Mouse (Mus musculus) heart, postnatal 0 days (tissue): ENCODE results near the gene Adcy2. TPM values are rescaled to one million over a fixed set of nuclear protein-coding genes. Genes with fewer than 3 reads are reported as not detected.

Experiments
- ATAC-seq: fragments of 200-750 bp; cut with Nextera tagmentation; 2 replicates; pipeline ENCODE4 v1.8.0; 2017; ENCODE audit warnings: low read depth, moderate number of reproducible peaks, moderate library complexity; ENCODE audit not compliant: insufficient read depth
- DNase-seq: peaks from one replicate; pipeline ENCODE4 v3.0.0-alpha.2; 2016; ENCODE audit warnings: low spot score
- H3K27ac ChIP-seq: fragments of 300-500 bp; sonication (generic); 2 replicates; pipeline ENCODE4 v1.5.1; 2014; ENCODE audit warnings: low read depth, mild to moderate bottlenecking
- H3K27me3 ChIP-seq: fragments of 300-500 bp; sonication (generic); 2 replicates; pipeline ENCODE4 v1.6.1; 2014; ENCODE audit warnings: low read length, mixed read lengths; ENCODE audit not compliant: control insufficient read depth, insufficient read depth
- H3K36me3 ChIP-seq: fragments of 300-500 bp; sonication (generic); replicated peaks from 2 replicates; pipeline ENCODE4 v1.6.1; 2014; ENCODE audit warnings: low read length, mixed read lengths; ENCODE audit not compliant: control insufficient read depth, insufficient read depth
- H3K4me1 ChIP-seq: fragments of 300-500 bp; sonication (generic); 2 replicates; pipeline ENCODE4 v1.6.1; 2014; ENCODE audit warnings: antibody characterized with exemption; ENCODE audit not compliant: control insufficient read depth, insufficient read depth
- H3K4me2 ChIP-seq: fragments of 300-500 bp; sonication (generic); 2 replicates; pipeline ENCODE4 v1.6.1; 2014; ENCODE audit warnings: low read depth, mild to moderate bottlenecking, low read length, moderate library complexity
- H3K4me3 ChIP-seq: fragments of 300-500 bp; sonication (generic); 2 replicates; pipeline ENCODE4 v1.5.1; 2014; ENCODE audit warnings: low read depth, low read length
- H3K9ac ChIP-seq: fragments of 300-500 bp; sonication (generic); replicated peaks from 2 replicates; pipeline ENCODE4 v1.6.1; 2014; ENCODE audit warnings: low read depth, low read length, mixed read lengths
- H3K9me3 ChIP-seq: fragments of 300-500 bp; sonication (generic); replicated peaks from 2 replicates; pipeline ENCODE4 v1.6.1; 2016; ENCODE audit warnings: low read length; ENCODE audit not compliant: control insufficient read depth
- CTCF ChIP-seq: IDR thresholded peaks from 2 replicates; pipeline ENCODE4 v1.5.1; 2016; ENCODE audit warnings: antibody characterized with exemption, control low read depth, low read depth
- EP300 ChIP-seq: IDR thresholded peaks from 2 replicates; pipeline ENCODE4 v1.6.1; 2016; ENCODE audit warnings: antibody characterized with exemption, low read depth
- WGBS: fragments of 180-500 bp; shearing (Covaris S2); extraction: QIAGEN DNeasy Blood & Tissue Kit; methylation state at CpG from one replicate; pipeline ENCODE4 v1.1.7; 2014; 5-methylcytosine and 5-hydroxymethylcytosine counted together
- polyA plus RNA-seq: library from polyadenylated mRNA; unstranded; fragments of >200 nt; fragmentation: Nextera tagmentation; extraction: Ambion mirVana; gene quantifications from 2 replicates; pipeline ENCODE4 v1.2.1, GENCODE M21; 2015
- total RNA-seq: library from RNA; depleted of rRNA; stranded (reverse); fragments of >200 nt; gene quantifications from 2 replicates; pipeline ENCODE4 v1.2.3, GENCODE M21; 2014; ENCODE audit warnings: low replicate concordance

The Adcy2 gene
- total and polyA plus RNA-seq, 2 experiments from 2014 or later = 0.19 to 0.34 TPM

- TF ChIP-seq CTCF (no peak), EP300 (no peak)
- 70% methylated on average over 6 of the region's 6 CpGs for WGBS
Measured at GRCm38 (mm10) chr13:68928469-68928868, 70.9 kb downstream of the Adcy2 start.

GRCm38 (mm10) chr13:68913666-68914288 is 85.6 kb downstream of the Adcy2 start:
- no peaks in the 10 kb centered on the region for H3K27me3 ChIP-seq
- WGBS = 67% methylated on average over 11 of the region's 11 CpGs
- ATAC-seq (no peak), DNase-seq (no peak)
- H3K27ac ChIP-seq = no peak overlapping the region
- no peak overlapping the region for H3K9ac ChIP-seq
- no peaks in the 10 kb centered on the region for H3K9me3 ChIP-seq
- H3K36me3 ChIP-seq = no peaks in the 10 kb centered on the region
- H3K4me1 ChIP-seq = no peaks in the 10 kb centered on the region
- H3K4me2 ChIP-seq = no peak overlapping the region
- TF ChIP-seq CTCF (no peak), EP300 (no peak)
- H3K4me3 ChIP-seq = no peak overlapping the region

More at GRCm38 (mm10) chr13:68928469-68928868, 70.9 kb downstream of the Adcy2 start:
- Histone ChIP-seq H3K4me3 (no peak overlapping the region), H3K36me3 (no peaks in the 10 kb centered on the region), H3K27ac (no peak overlapping the region), H3K27me3 (no peaks in the 10 kb centered on the region), H3K4me2 (no peak overlapping the region), H3K9me3 (peaks cover 8% of the 10 kb centered on the region; the same call in 1 of the 2 replicates), H3K9ac (no peak overlapping the region), H3K4me1 (no peaks in the 10 kb centered on the region)
- no peak for DNase-seq
- ATAC-seq = no peak

DNA sequence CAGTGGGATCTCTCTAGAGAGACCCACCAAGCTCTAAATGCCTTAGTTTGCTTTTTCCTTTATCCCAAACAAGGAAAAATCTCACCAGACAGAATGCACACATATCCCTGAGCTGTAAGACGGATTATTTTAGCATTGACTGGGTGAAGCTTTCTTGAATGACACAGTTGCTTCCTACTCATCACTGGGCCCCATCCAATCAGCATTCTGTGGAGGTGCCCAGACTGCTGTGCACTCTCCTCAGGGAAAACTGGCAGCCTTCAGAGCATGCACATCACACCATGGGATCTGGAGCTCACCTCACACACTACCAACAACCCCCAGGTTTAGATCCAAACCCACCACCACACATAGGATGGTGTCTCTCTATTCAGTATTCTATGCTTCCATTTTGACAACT is 92.7 kb downstream of the Adcy2 start:
- no peak overlapping the region for H3K9ac ChIP-seq
- H3K36me3 ChIP-seq = no peaks in the 10 kb centered on the region
- no peaks in the 10 kb centered on the region for H3K4me1 ChIP-seq
- ATAC-seq (no peak), DNase-seq (no peak)
- H3K27ac ChIP-seq = no peak overlapping the region
- H3K4me2 ChIP-seq = no peak overlapping the region
- H3K4me3 ChIP-seq = no peak overlapping the region
- WGBS = 29% methylated on average over 1 of the region's 1 CpGs
- no peaks in the 10 kb centered on the region for H3K9me3 ChIP-seq
- no peaks in the 10 kb centered on the region for H3K27me3 ChIP-seq
- TF ChIP-seq CTCF (no peak), EP300 (no peak)

GRCm38 (mm10) chr13:68902708-68903107 is 96.6 kb downstream of the Adcy2 start:
- H3K36me3 ChIP-seq = no peaks in the 10 kb centered on the region
- H3K9ac ChIP-seq = no peak overlapping the region
- H3K27me3 ChIP-seq = no peaks in the 10 kb centered on the region
- H3K4me2 ChIP-seq = no peak overlapping the region
- TF ChIP-seq CTCF (no peak), EP300 (no peak)
- DNase-seq = no peak
- WGBS = 64% methylated on average over 1 of the region's 1 CpGs
- no peaks in the 10 kb centered on the region for H3K4me1 ChIP-seq
- H3K9me3 ChIP-seq = no peaks in the 10 kb centered on the region
- H3K27ac ChIP-seq = no peak overlapping the region
- H3K4me3 ChIP-seq = no peak overlapping the region
- ATAC-seq = no peak

- Histone ChIP-seq H3K36me3 (no peaks in the 10 kb centered on the region), H3K4me1 (no peaks in the 10 kb centered on the region), H3K4me2 (no peak overlapping the region), H3K4me3 (no peak overlapping the region), H3K27ac (no peak overlapping the region), H3K27me3 (no peaks in the 10 kb centered on the region), H3K9ac (no peak overlapping the region), H3K9me3 (no peaks in the 10 kb centered on the region)
- TF ChIP-seq CTCF (no peak), EP300 (no peak)
- ATAC-seq = no peak
- no peak for DNase-seq
- 76% methylated on average over 9 of the region's 9 CpGs for WGBS
Measured at GRCm38 (mm10) chr13:68889929-68890593, 109.3 kb downstream of the Adcy2 start.

- ATAC-seq = no peak
- Histone ChIP-seq H3K36me3 (no peaks in the 10 kb centered on the region), H3K9ac (no peak overlapping the region), H3K4me1 (no peaks in the 10 kb centered on the region), H3K27me3 (no peaks in the 10 kb centered on the region), H3K4me2 (no peak overlapping the region), H3K27ac (no peak overlapping the region), H3K9me3 (no peaks in the 10 kb centered on the region), H3K4me3 (no peak overlapping the region)
- TF ChIP-seq EP300 (no peak), CTCF (no peak)
- 68% methylated on average over 6 of the region's 6 CpGs for WGBS
- no peak for DNase-seq
Measured at GRCm38 (mm10) chr13:68868776-68869175, 130.6 kb downstream of the Adcy2 start.
